In the genomic region with DNA sequence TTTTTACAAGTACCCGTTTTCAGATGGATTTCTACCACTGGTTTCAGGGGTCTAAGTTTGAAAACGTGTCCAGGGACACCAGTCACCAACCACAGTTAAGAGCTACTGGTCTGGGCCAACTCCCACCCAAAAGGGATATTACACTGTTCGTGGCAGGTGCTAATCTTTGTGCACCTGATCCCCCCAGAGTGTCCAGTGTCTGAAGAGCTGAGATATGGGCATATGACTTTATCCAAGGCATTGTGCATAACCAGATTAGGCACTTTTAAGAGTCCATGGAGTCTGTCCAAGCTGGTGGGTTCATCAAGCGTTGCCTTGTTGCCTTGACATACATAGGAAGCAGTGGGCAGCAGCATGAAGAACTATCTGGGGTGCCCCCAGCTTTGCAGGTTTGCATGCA, we compare ENCODE assay signal across 13 mouse cellular contexts.
"Had no signal": no experiment of that assay in that cellular context is flagged by ENCODE, and none has a peak within 500 bp of the region (broad histone marks: within the 10 kb centered on the region; RNA-seq: fewer than 3 reads in every experiment).

No protein-coding gene starts in this region.

- H3K4me2 ChIP-seq: limb, embryonic 13.5 days; liver, embryonic 15.5 days; midbrain, embryonic 12.5 days had no signal

- ATAC-seq: intestine, postnatal 0 days had no signal

- H3K9ac ChIP-seq: limb, embryonic 13.5 days; liver, embryonic 15.5 days; midbrain, embryonic 12.5 days had no signal

- H3K4me1 ChIP-seq: limb, embryonic 13.5 days; liver, embryonic 15.5 days had no signal

- H3K4me3 ChIP-seq: limb, embryonic 10.5 days; limb, embryonic 13.5 days; liver, embryonic 15.5 days; midbrain, embryonic 12.5 days had no signal

- H3K27ac ChIP-seq: kidney, postnatal 0 days; limb, embryonic 10.5 days; limb, embryonic 13.5 days; liver, embryonic 15.5 days; midbrain, embryonic 12.5 days had no signal

- H3K9me3 ChIP-seq: limb, embryonic 10.5 days; liver, embryonic 15.5 days had no signal

- H3K27me3 ChIP-seq: limb, embryonic 13.5 days; liver, embryonic 15.5 days had no signal

- DNase-seq: kidney, postnatal 4 days; layer of hippocampus, adult 9-11 months; lung, adult 2 months; lung, postnatal 14 days; lung, postnatal 4 days; thymus, adult 18-20 months; thymus, postnatal 36 days had no signal

- H3K36me3 ChIP-seq: limb, embryonic 10.5 days; limb, embryonic 13.5 days; liver, embryonic 15.5 days; midbrain, embryonic 12.5 days had no signal
